Mouse (Mus musculus): ENCODE data around the gene Sft2d1. TPM values are rescaled to one million over a fixed set of nuclear protein-coding genes. Genes with fewer than 3 reads are reported as not detected.
A peak's percentile ranks its signal among the peaks of the same experiment; 100 is the strongest.
"Not testable (repeated sequence)": the region's sequence is repeated elsewhere in the genome, so short reads cannot be mapped to it uniquely, and the experiment has no call there.

Sft2d1 gene
- total and polyA plus RNA-seq, 2 experiments, result 59.7 to 67.4 TPM

DNA sequence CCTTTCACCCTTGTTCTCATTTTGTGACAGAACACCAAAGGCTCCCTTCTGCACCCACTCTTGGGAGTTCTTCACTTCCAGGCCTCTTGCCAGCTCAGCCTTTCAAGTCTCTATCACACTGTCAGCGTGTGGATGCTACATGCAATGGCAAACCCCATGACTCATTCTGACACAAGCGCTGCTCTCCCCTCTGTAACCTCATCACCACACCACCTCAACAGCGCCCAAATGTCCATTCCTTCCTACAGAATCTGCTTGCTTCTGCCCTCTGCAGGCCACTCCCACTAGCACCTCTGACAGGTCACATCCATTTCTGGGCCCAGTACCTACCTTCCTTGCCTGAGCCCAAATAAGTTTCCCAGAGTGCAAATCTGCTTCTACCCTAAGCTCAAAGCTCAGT, 5.1 kb upstream of the Sft2d1 start:
- H3K27me3 ChIP-seq (ENCODE audit: control insufficient read depth, insufficient read depth, low read length), result no peaks in the 10 kb centered on the region
- TF ChIP-seq CTCF (IDR thresholded peaks at IDR 0.05; ENCODE audit: low read depth, low read length) (peak; percentile 52), POLR2A (IDR thresholded peaks at IDR 0.05; ENCODE audit: extremely low read depth, insufficient read depth, low read length) (no peak)
- no peak overlapping the region for H3K9ac ChIP-seq (ENCODE audit: low read depth, low read length)
- peaks cover 16% of the 10 kb centered on the region for H3K4me1 ChIP-seq (ENCODE audit: control insufficient read depth, insufficient read depth, low read length)
- 81% methylated on average over 3 of the region's 3 CpGs for WGBS
- no peak for DNase-seq (ENCODE audit: extremely low read depth, low read depth, low spot score)
- H3K27ac ChIP-seq (replicated peaks; ENCODE audit: insufficient read depth, low read depth, low read length), result no peak overlapping the region
- H3K36me3 ChIP-seq (ENCODE audit: control insufficient read depth, insufficient read depth, low read length), result no peaks in the 10 kb centered on the region
- H3K4me3 ChIP-seq (ENCODE audit: insufficient read depth, low read depth, low read length), result no peak overlapping the region
- no peaks in the 10 kb centered on the region; the same call in 1 of the 2 replicates for H3K79me2 ChIP-seq (ENCODE audit: control insufficient read depth, insufficient read depth, low read length)

- Histone ChIP-seq H3K36me3 (ENCODE audit: control insufficient read depth, insufficient read depth, low read length) (no peaks in the 10 kb centered on the region), H3K9ac (ENCODE audit: low read depth, low read length) (no peak overlapping the region; the same call in 1 of the 2 replicates), H3K27ac (replicated peaks; ENCODE audit: insufficient read depth, low read depth, low read length) (peak overlapping the region; percentile 92), H3K79me2 (ENCODE audit: control insufficient read depth, insufficient read depth, low read length) (peaks cover 38% of the 10 kb centered on the region), H3K4me3 (ENCODE audit: insufficient read depth, low read depth, low read length) (peak overlapping the region; percentile 98), H3K27me3 (ENCODE audit: control insufficient read depth, insufficient read depth, low read length) (no peaks in the 10 kb centered on the region), H3K4me1 (ENCODE audit: control insufficient read depth, insufficient read depth, low read length) (peaks cover 22% of the 10 kb centered on the region)
- DNase-seq (ENCODE audit: extremely low read depth, low read depth, low spot score), result peak; percentile 91
- no peak for TF ChIP-seq CTCF (IDR thresholded peaks at IDR 0.05; ENCODE audit: low read depth, low read length)
- no peak for TF ChIP-seq POLR2A (IDR thresholded peaks at IDR 0.05; ENCODE audit: extremely low read depth, insufficient read depth, low read length)
- under 1% methylated on average over 3 of the region's 3 CpGs for WGBS
Observed at GRCm38 (mm10) chr17:8311751-8312150, 849 bp downstream of the Sft2d1 start.

DNA sequence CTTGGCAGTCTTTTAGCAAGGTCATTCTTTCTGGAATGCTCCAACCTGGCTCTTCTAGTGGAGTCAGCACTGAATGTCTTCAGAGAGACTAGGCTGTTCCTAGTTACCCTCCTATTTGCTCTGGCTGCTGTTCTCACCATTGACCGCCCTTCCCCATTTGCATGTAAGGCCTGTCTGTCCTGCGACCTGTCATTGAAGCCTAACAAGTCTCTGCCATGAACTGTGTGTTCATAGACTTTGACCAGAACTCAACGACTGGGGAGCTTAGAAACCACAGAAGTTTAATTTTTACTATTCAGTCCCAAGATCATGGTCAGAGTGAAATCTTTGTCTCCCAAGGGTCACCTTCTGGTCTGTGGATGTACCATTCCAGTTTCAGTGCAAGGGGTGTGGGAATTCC, 3.1 kb downstream of the Sft2d1 start:
- H3K36me3 ChIP-seq (ENCODE audit: control insufficient read depth, insufficient read depth, low read length), result no peaks in the 10 kb centered on the region
- DNase-seq (ENCODE audit: extremely low read depth, low read depth, low spot score), result peak; percentile 96
- no peak for TF ChIP-seq POLR2A (IDR thresholded peaks at IDR 0.05; ENCODE audit: extremely low read depth, insufficient read depth, low read length)
- no peak for TF ChIP-seq CTCF (IDR thresholded peaks at IDR 0.05; ENCODE audit: low read depth, low read length)
- H3K4me3 ChIP-seq (ENCODE audit: insufficient read depth, low read depth, low read length), result no peak overlapping the region
- H3K9ac ChIP-seq (ENCODE audit: low read depth, low read length), result 0 out of 2 replicates have a peak overlapping the region, but pooled peaks have one; percentile 4
- 36% methylated on average over 3 of the region's 3 CpGs for WGBS
- peaks cover 29% of the 10 kb centered on the region for H3K4me1 ChIP-seq (ENCODE audit: control insufficient read depth, insufficient read depth, low read length)
- H3K27ac ChIP-seq (replicated peaks; ENCODE audit: insufficient read depth, low read depth, low read length), result peak overlapping the region; percentile 95
- H3K27me3 ChIP-seq (ENCODE audit: control insufficient read depth, insufficient read depth, low read length), result no peaks in the 10 kb centered on the region
- peaks cover 48% of the 10 kb centered on the region for H3K79me2 ChIP-seq (ENCODE audit: control insufficient read depth, insufficient read depth, low read length)

- Histone ChIP-seq H3K9ac (ENCODE audit: low read depth, low read length) (no peak overlapping the region), H3K36me3 (ENCODE audit: control insufficient read depth, insufficient read depth, low read length) (no peaks in the 10 kb centered on the region), H3K27me3 (ENCODE audit: control insufficient read depth, insufficient read depth, low read length) (no peaks in the 10 kb centered on the region), H3K79me2 (ENCODE audit: control insufficient read depth, insufficient read depth, low read length) (peaks cover 62% of the 10 kb centered on the region), H3K4me3 (ENCODE audit: insufficient read depth, low read depth, low read length) (no peak overlapping the region), H3K4me1 (ENCODE audit: control insufficient read depth, insufficient read depth, low read length) (peaks cover 31% of the 10 kb centered on the region), H3K27ac (replicated peaks; ENCODE audit: insufficient read depth, low read depth, low read length) (no peak overlapping the region)
- WGBS, result 92% methylated on average over 1 of the region's 1 CpGs
- no peak for DNase-seq (ENCODE audit: extremely low read depth, low read depth, low spot score)
- no peak for TF ChIP-seq POLR2A (IDR thresholded peaks at IDR 0.05; ENCODE audit: extremely low read depth, insufficient read depth, low read length)
- peak; percentile 43 for TF ChIP-seq CTCF (IDR thresholded peaks at IDR 0.05; ENCODE audit: low read depth, low read length)
Observed at GRCm38 (mm10) chr17:8316251-8316650, 5.3 kb downstream of the Sft2d1 start.

DNA sequence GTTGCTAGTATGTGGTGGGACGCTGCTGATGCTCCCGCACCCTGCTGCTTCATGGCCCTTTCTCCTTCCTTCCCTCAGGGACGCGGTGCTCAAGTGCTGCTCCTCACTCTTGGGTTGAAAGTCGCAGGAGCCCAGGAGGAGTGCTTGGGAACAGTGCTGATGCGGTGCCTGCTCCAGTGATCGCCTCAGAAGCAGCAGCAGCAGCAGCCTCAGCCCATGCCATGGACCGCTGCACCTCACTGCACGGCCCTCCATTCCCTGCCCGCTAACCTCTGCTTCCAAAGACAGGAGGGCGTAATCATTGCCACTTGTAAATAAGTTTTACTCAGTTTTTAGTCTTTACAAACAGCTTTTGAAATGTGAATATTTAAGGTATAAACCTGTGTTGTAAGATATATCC, 16.0 kb downstream of the Sft2d1 start:
- not testable (repeated sequence) for H3K79me2 ChIP-seq (ENCODE audit: control insufficient read depth, insufficient read depth, low read length); H3K27me3 ChIP-seq (ENCODE audit: control insufficient read depth, insufficient read depth, low read length); H3K4me3 ChIP-seq (ENCODE audit: insufficient read depth, low read depth, low read length); H3K4me1 ChIP-seq (ENCODE audit: control insufficient read depth, insufficient read depth, low read length); DNase-seq (ENCODE audit: extremely low read depth, low read depth, low spot score); H3K27ac ChIP-seq (replicated peaks; ENCODE audit: insufficient read depth, low read depth, low read length); H3K9ac ChIP-seq (ENCODE audit: low read depth, low read length); H3K36me3 ChIP-seq (ENCODE audit: control insufficient read depth, insufficient read depth, low read length)
- 97% methylated on average over 11 of the region's 11 CpGs for WGBS

GRCm38 (mm10) chr17:8328511-8329174, 17.7 kb downstream of the Sft2d1 start:
- DNase-seq (ENCODE audit: extremely low read depth, low read depth, low spot score), result no peak

More at GRCm38 (mm10) chr17:8328511-8329174, 17.7 kb downstream of the Sft2d1 start:
- Histone ChIP-seq H3K27ac (replicated peaks; ENCODE audit: insufficient read depth, low read depth, low read length) (no peak overlapping the region), H3K4me1 (ENCODE audit: control insufficient read depth, insufficient read depth, low read length) (no peaks in the 10 kb centered on the region), H3K9ac (ENCODE audit: low read depth, low read length) (no peak overlapping the region), H3K27me3 (ENCODE audit: control insufficient read depth, insufficient read depth, low read length) (no peaks in the 10 kb centered on the region), H3K79me2 (ENCODE audit: control insufficient read depth, insufficient read depth, low read length) (no peaks in the 10 kb centered on the region), H3K4me3 (ENCODE audit: insufficient read depth, low read depth, low read length) (no peak overlapping the region), H3K36me3 (ENCODE audit: control insufficient read depth, insufficient read depth, low read length) (peaks cover 4% of the 10 kb centered on the region; the same call in 1 of the 2 replicates)
- TF ChIP-seq POLR2A (IDR thresholded peaks at IDR 0.05; ENCODE audit: extremely low read depth, insufficient read depth, low read length), result no peak
- peak; percentile 66 for TF ChIP-seq CTCF (IDR thresholded peaks at IDR 0.05; ENCODE audit: low read depth, low read length)
- WGBS, result 84% methylated on average over 7 of the region's 7 CpGs

All from liver, adult 2 months (tissue).